Mouse (Mus musculus): Measurements from ENCODE around the gene Gm10717.
"Not testable (repeated sequence)": the region's sequence is repeated elsewhere in the genome, so short reads cannot be mapped to it uniquely, and the experiment has no call there.

Gm10717 gene

GRCm38 (mm10) chr9:3025653-3026052, 436 bp downstream of the Gm10717 start:
- not testable (repeated sequence) for DNase-seq (ENCODE audit: inconsistent ontology term)

DNA sequence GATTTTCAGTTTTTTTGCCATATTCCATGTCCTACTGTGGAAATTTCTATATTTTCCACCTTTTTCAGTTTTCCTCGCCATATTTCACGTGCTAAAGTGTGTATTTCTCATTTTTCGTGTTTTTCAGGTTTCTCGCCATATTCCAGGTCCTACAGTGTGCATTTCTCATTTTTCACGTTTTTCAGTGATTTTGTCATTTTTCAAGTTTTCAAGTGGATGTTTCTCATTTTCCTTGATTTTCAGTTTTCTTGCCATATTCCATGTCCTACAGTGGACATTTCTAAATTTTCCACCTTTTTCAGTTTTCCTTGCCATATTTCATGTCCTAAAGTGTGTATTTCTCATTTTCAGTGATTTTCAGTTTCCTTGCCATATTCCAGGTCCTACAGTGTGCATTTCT, 919 bp downstream of the Gm10717 start:
- not testable (repeated sequence) for DNase-seq (ENCODE audit: inconsistent ontology term)

DNA sequence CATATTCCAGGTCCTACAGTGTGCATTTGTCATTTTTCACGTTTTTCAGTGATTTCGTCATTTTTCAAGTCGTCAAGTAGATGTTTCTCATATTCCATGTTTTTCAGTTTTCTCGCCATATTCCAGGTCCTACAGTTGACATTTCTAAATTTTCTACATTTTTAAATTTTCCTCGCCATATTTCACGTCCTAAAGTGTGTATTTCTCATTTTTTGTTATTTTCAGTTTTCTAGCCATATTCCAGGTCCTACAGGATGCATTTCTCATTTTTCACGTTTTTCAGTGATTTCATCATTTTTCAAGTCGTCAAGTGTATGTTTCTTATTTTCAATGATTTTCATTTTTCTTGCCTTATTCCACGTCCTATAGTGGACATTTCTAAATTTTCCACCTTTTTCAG, 1.5 kb downstream of the Gm10717 start:
- not testable (repeated sequence) for DNase-seq (ENCODE audit: inconsistent ontology term)

DNA sequence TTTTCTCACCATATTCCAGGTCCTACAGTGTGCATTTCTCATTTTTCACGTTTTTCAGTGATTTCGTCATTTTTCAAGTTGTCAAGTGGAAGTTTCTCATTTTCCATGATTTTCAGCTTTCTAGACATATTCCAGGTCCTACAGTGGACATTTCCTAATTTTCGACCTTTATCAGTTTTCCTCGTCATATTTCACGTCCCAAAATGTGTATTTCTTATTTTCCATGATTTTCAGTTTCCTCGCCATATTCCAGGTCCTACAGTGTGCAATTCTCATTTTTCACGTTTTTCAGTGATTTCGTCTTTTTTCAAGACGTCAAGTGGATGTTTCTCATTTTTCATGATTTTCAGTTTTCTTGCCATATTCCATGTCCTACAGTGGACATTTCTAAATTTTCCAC, 2.0 kb downstream of the Gm10717 start:
- DNase-seq (ENCODE audit: inconsistent ontology term): peak; percentile 82

- not testable (repeated sequence) for DNase-seq (ENCODE audit: inconsistent ontology term)
Observed at GRCm38 (mm10) chr9:3029276-3030000, 4.2 kb downstream of the Gm10717 start.

GRCm38 (mm10) chr9:3030677-3031318, 5.6 kb downstream of the Gm10717 start:
- peak; percentile 98 for DNase-seq (ENCODE audit: inconsistent ontology term)

- not testable (repeated sequence) for DNase-seq (ENCODE audit: inconsistent ontology term)
Observed at GRCm38 (mm10) chr9:3034299-3034698, 9.1 kb downstream of the Gm10717 start, which contains the start of gene Gm17535. Gene Gm17535, plus strand, starts transcription at chr9:3034599.

DNA sequence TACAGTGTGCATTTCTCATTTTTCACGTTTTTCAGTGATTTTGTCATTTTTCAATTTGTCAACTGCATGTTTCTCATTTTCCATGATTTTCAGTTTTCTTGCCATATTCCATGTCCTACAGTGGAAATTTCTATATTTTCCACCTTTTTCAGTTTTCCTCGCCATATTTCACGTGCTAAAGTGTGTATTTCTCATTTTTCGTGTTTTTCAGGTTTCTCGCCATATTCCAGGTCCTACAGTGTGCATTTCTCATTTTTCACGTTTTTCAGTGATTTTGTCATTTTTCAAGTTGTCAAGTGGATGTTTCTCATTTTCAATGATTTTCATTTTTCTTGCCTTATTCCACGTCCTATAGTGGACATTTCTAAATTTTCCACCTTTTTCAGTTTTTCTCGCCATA, 11.4 kb downstream of the Gm10717 start, which contains the start of gene Gm10715:
TSS of gene Gm10715 (plus strand) at position 301 of the 400 bp plus-strand sequence.
- not testable (repeated sequence) for DNase-seq (ENCODE audit: inconsistent ontology term)

DNA sequence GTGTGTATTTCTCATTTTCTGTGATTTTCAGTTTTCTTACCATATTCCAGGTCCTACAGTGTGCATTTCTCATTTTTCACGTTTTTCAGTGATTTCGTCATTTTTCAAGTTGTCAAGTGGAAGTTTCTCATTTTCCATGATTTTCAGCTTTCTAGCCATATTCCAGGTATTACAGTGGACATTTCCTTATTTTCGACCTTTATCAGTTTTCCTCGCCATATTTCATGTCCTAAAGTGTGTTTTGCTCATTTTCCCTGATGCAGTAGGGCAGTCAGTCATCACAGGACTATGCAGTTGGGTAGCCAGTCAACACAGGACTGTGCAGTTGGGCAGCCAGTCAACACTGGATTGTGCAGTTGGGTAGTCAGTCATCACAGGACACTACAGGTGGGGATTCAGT, 12.9 kb downstream of the Gm10717 start:
- DNase-seq (ENCODE audit: inconsistent ontology term): peak; percentile 40
